Mouse (Mus musculus) intestine, embryonic 16.5 days (tissue): Measurements from ENCODE around the gene Hist1h3h. TPM values are rescaled to one million over a fixed set of nuclear protein-coding genes. Genes with fewer than 3 reads are reported as not detected.
A peak's percentile ranks its signal among the peaks of the same experiment; 100 is the strongest.
"Not testable (repeated sequence)": the region's sequence is repeated elsewhere in the genome, so short reads cannot be mapped to it uniquely, and the experiment has no call there.

Experiments
- ATAC-seq: fragments of 200-750 bp; cut with Nextera tagmentation; 2 replicates; pipeline ENCODE4 v1.8.0; 2017; ENCODE audit warnings: moderate TSS enrichment, moderate library complexity
- H3K27ac ChIP-seq: fragments of 300-500 bp; sonication (generic); 2 replicates; pipeline ENCODE4 v1.5.1; 2014; ENCODE audit warnings: mild to moderate bottlenecking, low read length
- H3K27me3 ChIP-seq: fragments of 300-500 bp; sonication (generic); replicated peaks from 2 replicates; pipeline ENCODE4 v1.6.1; 2014; ENCODE audit warnings: low read length, control low read depth, mixed read lengths; ENCODE audit not compliant: control insufficient read depth, insufficient read depth
- H3K36me3 ChIP-seq: fragments of 300-500 bp; sonication (generic); 2 replicates; pipeline ENCODE4 v1.6.1; 2014; ENCODE audit warnings: low read length, control low read depth; ENCODE audit not compliant: control insufficient read depth, insufficient read depth
- H3K4me1 ChIP-seq: fragments of 300-500 bp; sonication (generic); 2 replicates; pipeline ENCODE4 v1.6.1; 2014; ENCODE audit warnings: low read length, control low read depth, mixed read lengths; ENCODE audit not compliant: control insufficient read depth, insufficient read depth
- H3K4me2 ChIP-seq: fragments of 300-500 bp; sonication (generic); 2 replicates; pipeline ENCODE4 v1.6.1; 2014; ENCODE audit warnings: low read depth, low read length, control low read depth
- H3K4me3 ChIP-seq: fragments of 300-500 bp; sonication (generic); 2 replicates; pipeline ENCODE4 v1.5.1; 2014; ENCODE audit warnings: mild to moderate bottlenecking, low read length
- H3K9ac ChIP-seq: fragments of 300-500 bp; sonication (generic); 2 replicates; pipeline ENCODE4 v1.6.1; 2014; ENCODE audit warnings: low read depth, low read length
- H3K9me3 ChIP-seq: fragments of 300-500 bp; sonication (generic); 2 replicates; pipeline ENCODE4 v1.6.1; 2016; ENCODE audit warnings: low read length, control low read depth; ENCODE audit not compliant: control insufficient read depth
- WGBS: fragments of 180-500 bp; shearing (Covaris S2); extraction: QIAGEN DNeasy Blood & Tissue Kit; methylation state at CpG from one replicate; pipeline ENCODE4 v1.1.7; 2014; 5-methylcytosine and 5-hydroxymethylcytosine counted together
- polyA plus RNA-seq: library from polyadenylated mRNA; unstranded; fragments of >200 nt; fragmentation: Nextera tagmentation; extraction: Ambion mirVana; gene quantifications from 2 replicates; pipeline ENCODE4 v1.2.1, GENCODE M21; 2015

Hist1h3h gene
- polyA plus RNA-seq = 4.8 and 9.5 TPM in 2 replicates

DNA sequence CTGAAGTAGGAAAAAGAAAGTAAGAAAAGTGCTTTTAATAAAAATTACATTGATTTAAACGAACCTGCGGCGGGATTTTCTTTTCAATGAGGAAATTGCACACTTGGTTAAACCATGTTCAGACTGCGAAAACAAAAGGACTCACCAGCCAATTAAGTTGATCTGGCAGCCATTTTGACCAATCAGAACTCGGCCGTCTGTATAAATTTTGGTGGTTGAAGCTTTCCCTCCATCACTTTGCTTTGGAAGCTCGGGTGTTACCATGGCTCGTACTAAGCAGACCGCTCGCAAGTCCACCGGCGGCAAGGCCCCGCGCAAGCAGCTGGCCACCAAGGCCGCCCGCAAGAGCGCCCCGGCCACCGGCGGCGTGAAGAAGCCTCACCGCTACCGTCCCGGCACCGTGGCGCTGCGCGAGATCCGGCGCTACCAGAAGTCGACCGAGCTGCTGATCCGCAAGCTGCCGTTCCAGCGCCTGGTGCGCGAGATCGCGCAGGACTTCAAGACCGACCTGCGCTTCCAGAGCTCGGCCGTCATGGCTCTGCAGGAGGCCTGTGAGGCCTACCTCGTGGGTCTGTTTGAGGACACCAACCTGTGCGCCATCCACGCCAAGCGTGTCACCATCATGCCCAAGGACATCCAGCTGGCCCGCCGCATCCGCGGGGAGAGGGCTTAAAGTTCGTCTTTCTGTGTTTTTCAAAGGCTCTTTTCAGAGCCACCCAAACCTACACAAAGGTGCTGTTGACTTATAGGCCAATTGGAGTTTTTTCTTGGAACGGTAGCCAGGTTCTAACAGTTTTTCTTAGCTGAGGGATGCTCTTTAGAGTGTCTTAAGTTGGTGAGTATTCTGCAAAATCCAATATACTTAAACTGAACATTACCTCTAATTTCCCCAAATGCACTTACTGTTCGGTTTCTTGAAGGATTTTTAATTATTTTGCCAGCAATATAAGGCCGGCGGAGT, at the start of gene Hist1h3h:
Hist1h3h (plus strand) TSS at position 263 of the 961 bp plus-strand sequence.
- peak within 1 kb of the TSS; percentile 55 for H3K4me3 ChIP-seq
- H3K4me1 ChIP-seq = peaks cover 24% of the 10 kb centered on the region
- H3K36me3 ChIP-seq, H3K27me3 ChIP-seq, H3K9me3 ChIP-seq: not testable (repeated sequence)
- WGBS = 1% methylated on average over 25 of the region's 56 CpGs
- peak within 1 kb of the TSS; percentile 68 for H3K9ac ChIP-seq
- peak within 1 kb of the TSS; percentile 96 for H3K27ac ChIP-seq
- H3K4me2 ChIP-seq = peak within 1 kb of the TSS; percentile 79
- peak; percentile 36 for ATAC-seq

GRCm38 (mm10) chr13:21677305-21677704, 40.2 kb upstream of the Hist1h3h start, which contains the start of gene Olfr1360:
Gene Olfr1360 (minus strand): TSS chr13:21677405.
- Histone ChIP-seq H3K4me3 (no peak within 1 kb of the TSS), H3K36me3 (no peaks in the 10 kb centered on the region), H3K9ac (no peak within 1 kb of the TSS), H3K27ac (no peak within 1 kb of the TSS), H3K4me2 (no peak within 1 kb of the TSS), H3K27me3 (no peaks in the 10 kb centered on the region), H3K4me1 (no peaks in the 10 kb centered on the region), H3K9me3 (no peaks in the 10 kb centered on the region)
- ATAC-seq = no peak
- 80% methylated on average over 2 of the region's 2 CpGs for WGBS

DNA sequence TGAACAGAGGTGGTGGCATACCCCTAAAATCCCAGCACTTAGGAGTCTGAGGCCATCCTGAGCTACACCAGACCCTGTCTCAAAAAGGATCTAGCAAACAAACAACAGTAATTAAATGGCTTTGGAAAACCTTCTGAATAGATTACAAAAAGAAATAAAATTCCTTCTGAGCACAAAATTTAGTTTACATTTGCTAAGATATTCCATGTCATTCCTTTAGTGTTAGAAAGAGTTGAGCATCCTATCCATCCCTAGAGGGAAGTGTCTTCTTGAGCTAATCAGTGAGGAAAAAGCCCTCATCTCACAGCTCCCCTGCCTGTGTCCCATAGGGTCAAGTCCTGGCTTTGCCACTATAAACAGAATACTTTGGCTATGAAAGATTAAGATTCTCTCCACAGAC, 19.6 kb upstream of the Hist1h3h start, which contains the start of gene Olfr1359:
Olfr1359 (plus strand) TSS at position 301 of the 400 bp plus-strand sequence.
- H3K9me3 ChIP-seq = no peaks in the 10 kb centered on the region
- no peaks in the 10 kb centered on the region for H3K4me1 ChIP-seq
- H3K4me2 ChIP-seq = no peak within 1 kb of the TSS
- H3K4me3 ChIP-seq = no peak within 1 kb of the TSS
- H3K36me3 ChIP-seq = no peaks in the 10 kb centered on the region
- no peaks in the 10 kb centered on the region for H3K27me3 ChIP-seq
- H3K27ac ChIP-seq = no peak within 1 kb of the TSS
- ATAC-seq = no peak
- no peak within 1 kb of the TSS for H3K9ac ChIP-seq

DNA sequence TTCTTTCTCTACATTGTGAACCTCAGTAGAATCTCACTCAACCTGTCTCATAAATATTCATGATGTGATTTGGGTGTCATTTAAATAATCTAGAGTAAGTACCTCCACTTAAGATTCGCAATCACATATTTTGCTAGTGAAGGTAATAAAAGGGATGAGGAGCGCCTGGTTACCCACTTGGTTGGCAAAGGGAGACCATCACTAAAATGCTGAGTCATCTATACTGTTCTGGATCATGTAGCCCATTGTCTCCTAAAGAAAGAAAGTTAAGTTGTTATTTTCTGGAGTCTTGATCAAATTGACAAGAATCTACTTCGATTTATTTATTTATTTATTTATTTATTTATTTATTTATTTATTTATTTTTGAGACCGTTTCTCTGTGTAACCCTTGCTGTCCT, 10.8 kb upstream of the Hist1h3h start:
- 74% methylated on average over 4 of the region's 4 CpGs for WGBS
- Histone ChIP-seq H3K36me3 (no peaks in the 10 kb centered on the region), H3K27me3 (no peaks in the 10 kb centered on the region), H3K9ac (no peak overlapping the region), H3K27ac (no peak overlapping the region), H3K4me1 (no peaks in the 10 kb centered on the region), H3K4me3 (no peak overlapping the region), H3K9me3 (no peaks in the 10 kb centered on the region), H3K4me2 (no peak overlapping the region)
- no peak for ATAC-seq

DNA sequence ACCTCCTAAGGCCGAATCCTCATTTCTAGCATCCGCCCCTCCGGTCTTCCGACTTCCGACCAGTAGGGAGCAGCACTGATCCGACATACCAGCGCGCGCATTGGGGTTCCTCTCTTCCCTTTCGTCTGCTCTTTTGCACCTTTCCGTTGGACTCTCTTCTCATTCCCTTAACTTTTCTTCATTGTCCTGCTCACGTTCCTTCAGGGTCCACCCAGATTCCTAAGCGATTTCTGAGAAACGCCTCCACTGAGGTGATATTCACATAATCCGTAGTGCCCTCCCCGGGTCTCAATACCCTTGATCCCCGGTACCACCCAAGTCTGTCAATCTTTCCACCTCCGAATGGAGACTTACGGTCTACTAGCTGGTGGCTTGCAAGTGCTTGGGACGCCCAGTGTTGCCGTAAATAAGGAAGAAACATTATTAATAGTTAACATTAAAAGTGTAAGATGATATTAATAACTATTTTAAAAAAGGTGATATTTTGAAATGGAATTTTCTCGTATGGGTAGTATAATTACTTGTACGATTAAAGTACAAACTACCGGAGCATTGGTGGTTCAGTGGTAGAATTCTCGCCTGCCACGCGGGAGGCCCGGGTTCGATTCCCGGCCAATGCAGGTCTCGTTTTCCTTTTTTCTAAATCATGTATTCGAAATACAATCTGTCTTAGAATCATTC, 7.3 kb upstream of the Hist1h3h start:
- peak; percentile 87 for ATAC-seq
- WGBS = under 1% methylated on average over 32 of the region's 32 CpGs
- H3K9ac ChIP-seq = peak overlapping the region; percentile 72

GRCm38 (mm10) chr13:21710821-21711525, 6.5 kb upstream of the Hist1h3h start:
- H3K9me3 ChIP-seq = no peaks in the 10 kb centered on the region
- peak overlapping the region; percentile 15; the same call in 1 of the 2 replicates for H3K27ac ChIP-seq
- H3K4me2 ChIP-seq = peak overlapping the region; percentile 76
- peak; percentile 82 for ATAC-seq
- H3K4me1 ChIP-seq = peaks cover 8% of the 10 kb centered on the region
- peak overlapping the region; percentile 59 for H3K4me3 ChIP-seq
- H3K36me3 ChIP-seq = no peaks in the 10 kb centered on the region
- H3K27me3 ChIP-seq = no peaks in the 10 kb centered on the region
- peak overlapping the region; percentile 63 for H3K9ac ChIP-seq
- WGBS = 2% methylated on average over 22 of the region's 22 CpGs

More for the DNA sequence above, 7.3 kb upstream of the Hist1h3h start:
- no peaks in the 10 kb centered on the region for H3K27me3 ChIP-seq
- H3K27ac ChIP-seq = peak overlapping the region; percentile 77
- H3K4me3 ChIP-seq = peak overlapping the region; percentile 62
- no peaks in the 10 kb centered on the region for H3K9me3 ChIP-seq
- H3K4me1 ChIP-seq = peaks cover 4% of the 10 kb centered on the region
- peak overlapping the region; percentile 30; the same call in 1 of the 2 replicates for H3K4me2 ChIP-seq
- no peaks in the 10 kb centered on the region for H3K36me3 ChIP-seq

DNA sequence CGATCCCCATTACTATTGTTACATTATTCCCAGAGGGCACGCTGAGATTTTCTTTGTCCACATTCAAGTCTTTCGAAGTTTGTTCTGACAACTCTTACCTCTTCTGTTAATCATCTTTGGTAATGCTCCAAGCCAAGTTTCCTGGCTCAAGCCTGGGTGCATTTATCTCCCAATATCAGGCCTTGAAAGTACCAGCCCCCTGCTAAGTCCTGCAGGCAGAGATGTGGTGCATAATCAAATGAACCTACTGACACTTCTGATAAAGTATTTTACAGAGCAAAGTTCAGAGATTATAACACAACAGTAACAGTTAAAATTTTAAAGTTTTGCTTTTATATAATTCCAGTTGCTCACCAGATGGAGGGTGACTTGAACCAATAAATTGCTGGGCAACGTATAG, 5.8 kb upstream of the Hist1h3h start:
- Histone ChIP-seq H3K4me1 (peaks cover 8% of the 10 kb centered on the region), H3K9ac (no peak overlapping the region), H3K27me3 (no peaks in the 10 kb centered on the region), H3K9me3 (no peaks in the 10 kb centered on the region), H3K36me3 (no peaks in the 10 kb centered on the region), H3K27ac (no peak overlapping the region), H3K4me2 (peak overlapping the region; percentile 76), H3K4me3 (peak overlapping the region; percentile 59)
- no peak for ATAC-seq
- 28% methylated on average over 4 of the region's 4 CpGs for WGBS

DNA sequence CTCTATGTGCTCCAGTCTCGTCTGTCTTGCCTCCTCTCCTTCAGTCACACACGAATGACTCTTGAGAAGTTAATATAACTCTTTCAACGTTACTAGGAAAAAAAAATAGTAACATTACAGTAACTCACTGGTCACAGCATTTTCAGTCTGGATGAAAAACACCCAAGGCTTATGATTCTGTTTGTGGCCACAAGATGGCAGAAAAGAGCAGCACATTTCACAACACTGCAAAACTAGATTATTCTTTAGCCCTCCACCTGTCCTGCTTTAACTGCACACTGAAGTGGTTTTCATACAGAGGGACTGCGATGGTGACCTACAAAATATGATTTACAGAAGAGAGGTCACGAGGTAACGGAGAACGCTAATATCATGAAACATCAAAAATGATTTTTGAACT, 2.7 kb upstream of the Hist1h3h start:
- WGBS = 0% methylated on average over 7 of the region's 7 CpGs
- peak overlapping the region; percentile 68 for H3K9ac ChIP-seq
- peak overlapping the region; percentile 91 for H3K27ac ChIP-seq
- H3K4me2 ChIP-seq = peak overlapping the region; percentile 88
- no peaks in the 10 kb centered on the region for H3K27me3 ChIP-seq
- H3K9me3 ChIP-seq = no peaks in the 10 kb centered on the region
- H3K4me3 ChIP-seq = peak overlapping the region; percentile 48
- H3K36me3 ChIP-seq = no peaks in the 10 kb centered on the region
- no peak for ATAC-seq
- peaks cover 15% of the 10 kb centered on the region for H3K4me1 ChIP-seq
